Mouse (Mus musculus): ENCODE measurements around the gene Klhdc4.
A peak's percentile ranks its signal among the peaks of the same experiment; 100 is the strongest.

Klhdc4 gene

GRCm38 (mm10) chr8:121808032-121808431 lies 21.3 kb downstream of the Klhdc4 start:
- peak; percentile 22 for DNase-seq (ENCODE audit: low read depth)

- no peak for DNase-seq (ENCODE audit: low read depth)
Observed at GRCm38 (mm10) chr8:121806126-121806525, 23.2 kb downstream of the Klhdc4 start.

- DNase-seq (ENCODE audit: low read depth), result no peak
Observed at GRCm38 (mm10) chr8:121804829-121805228, 24.5 kb downstream of the Klhdc4 start.

- no peak for DNase-seq (ENCODE audit: low read depth)
Observed at GRCm38 (mm10) chr8:121798401-121798800, 31.0 kb downstream of the Klhdc4 start.

GRCm38 (mm10) chr8:121796406-121796805 lies 33.0 kb downstream of the Klhdc4 start:
- no peak for DNase-seq (ENCODE audit: low read depth)

- DNase-seq (ENCODE audit: low read depth), result no peak
Observed at GRCm38 (mm10) chr8:121795461-121795860, 33.9 kb downstream of the Klhdc4 start.

- DNase-seq (ENCODE audit: low read depth), result no peak
Observed at GRCm38 (mm10) chr8:121794151-121794550, 35.2 kb downstream of the Klhdc4 start.

GRCm38 (mm10) chr8:121792627-121793026 lies 36.7 kb downstream of the Klhdc4 start:
- DNase-seq (ENCODE audit: low read depth), result peak; percentile 9

GRCm38 (mm10) chr8:121792159-121792558 lies 37.2 kb downstream of the Klhdc4 start:
- DNase-seq (ENCODE audit: low read depth), result no peak

GRCm38 (mm10) chr8:121788786-121789185 lies 40.6 kb downstream of the Klhdc4 start:
- DNase-seq (ENCODE audit: low read depth), result no peak

- DNase-seq (ENCODE audit: low read depth), result no peak
Observed at GRCm38 (mm10) chr8:121786542-121786941, 42.8 kb downstream of the Klhdc4 start.

- no peak for DNase-seq (ENCODE audit: low read depth)
Observed at GRCm38 (mm10) chr8:121782493-121782892, 46.9 kb downstream of the Klhdc4 start.

- DNase-seq (ENCODE audit: low read depth), result no peak
Observed at GRCm38 (mm10) chr8:121773876-121774275, 55.5 kb downstream of the Klhdc4 start.

- no peak for DNase-seq (ENCODE audit: low read depth)
Observed at GRCm38 (mm10) chr8:121770845-121771752, 58.3 kb downstream of the Klhdc4 start.

GRCm38 (mm10) chr8:121769621-121770020 lies 59.7 kb downstream of the Klhdc4 start:
- no peak for DNase-seq (ENCODE audit: low read depth)

- no peak for DNase-seq (ENCODE audit: low read depth)
Observed at GRCm38 (mm10) chr8:121769095-121769494, 60.3 kb downstream of the Klhdc4 start.

- no peak for DNase-seq (ENCODE audit: low read depth)
Observed at GRCm38 (mm10) chr8:121765594-121766138, 63.7 kb downstream of the Klhdc4 start.

GRCm38 (mm10) chr8:121763700-121764013 lies 65.7 kb downstream of the Klhdc4 start:
- DNase-seq (ENCODE audit: low read depth), result no peak

- no peak for DNase-seq (ENCODE audit: low read depth)
Observed at GRCm38 (mm10) chr8:121762999-121763699, 66.2 kb downstream of the Klhdc4 start.

- DNase-seq (ENCODE audit: low read depth), result peak; percentile 78
Observed at GRCm38 (mm10) chr8:121761480-121761879, 67.9 kb downstream of the Klhdc4 start.

- DNase-seq (ENCODE audit: low read depth), result no peak
Observed at GRCm38 (mm10) chr8:121760484-121760883, 68.9 kb downstream of the Klhdc4 start.

- no peak for DNase-seq (ENCODE audit: low read depth)
Observed at GRCm38 (mm10) chr8:121758470-121758869, 70.9 kb downstream of the Klhdc4 start.

- DNase-seq (ENCODE audit: low read depth), result peak; percentile 83
Observed at GRCm38 (mm10) chr8:121751407-121751806, 78.0 kb downstream of the Klhdc4 start.

All from NIH3T3 (cell line).